Mouse (Mus musculus): ENCODE measurements around the gene Dnajc3. TPM values are rescaled to one million over a fixed set of nuclear protein-coding genes. Genes with fewer than 3 reads are reported as not detected.
A peak's percentile ranks its signal among the peaks of the same experiment; 100 is the strongest.

Dnajc3 gene
- polyA plus RNA-seq, 1 experiment from 2014 or later = 25.3 TPM

DNA sequence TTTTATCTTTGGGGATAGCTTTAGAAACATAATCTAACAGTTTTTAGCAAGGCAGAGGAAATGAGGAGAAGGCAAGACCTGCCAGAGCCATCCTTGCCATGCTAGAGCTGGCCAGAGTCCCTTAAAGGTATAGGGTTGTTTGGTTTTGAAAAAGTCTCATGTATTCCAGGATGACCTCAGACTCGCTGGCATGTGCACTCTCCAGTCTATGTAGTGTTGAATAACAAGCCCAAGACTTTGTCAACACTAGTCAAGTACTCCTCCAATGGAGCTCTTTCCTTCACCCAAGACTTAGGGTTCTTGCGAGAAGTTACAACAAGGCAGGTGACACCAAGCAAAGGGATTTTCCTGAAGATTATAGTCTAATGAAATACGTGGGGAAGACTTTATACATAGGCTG is 9.2 kb upstream of the Dnajc3 start:
- ATAC-seq (ENCODE audit: low FRiP score) (no peak), DNase-seq (ENCODE audit: low spot score) (no peak)
- Histone ChIP-seq H3K4me1 (replicated peaks; ENCODE audit: control insufficient read depth, insufficient read depth, low read length) (peaks cover 15% of the 10 kb centered on the region), H3K9me3 (ENCODE audit: control insufficient read depth, low read length) (no peaks in the 10 kb centered on the region), H3K27me3 (ENCODE audit: control insufficient read depth, insufficient read depth, low read length) (no peaks in the 10 kb centered on the region), H3K4me2 (replicated peaks) (no peak overlapping the region), H3K4me3 (replicated peaks; ENCODE audit: low read length) (no peak overlapping the region), H3K36me3 (replicated peaks; ENCODE audit: control insufficient read depth, insufficient read depth) (no peaks in the 10 kb centered on the region), H3K9ac (no peak overlapping the region), H3K27ac (no peak overlapping the region)
- 78% methylated on average over 3 of the region's 3 CpGs for WGBS

DNA sequence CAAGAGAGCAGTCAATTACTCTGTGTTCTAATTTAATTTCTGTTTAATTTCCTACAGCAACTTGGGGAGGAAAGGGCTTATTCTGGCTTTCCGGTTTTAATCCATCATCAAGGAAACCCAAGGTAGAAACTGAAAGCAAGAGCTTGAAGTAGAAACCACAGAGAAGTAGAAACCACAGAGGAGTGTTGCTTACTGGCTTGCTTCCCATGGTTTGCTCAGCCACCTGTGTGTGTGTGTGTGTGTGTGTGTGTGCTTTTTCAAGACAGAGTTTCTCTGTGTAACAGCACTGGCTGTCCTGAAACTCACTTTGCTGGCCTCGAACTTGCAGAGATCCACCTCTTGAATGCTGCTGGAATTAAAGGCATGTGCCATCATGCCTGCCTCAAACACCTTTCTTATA is 8.0 kb upstream of the Dnajc3 start:
- Histone ChIP-seq H3K4me3 (replicated peaks; ENCODE audit: low read length) (no peak overlapping the region), H3K9ac (no peak overlapping the region), H3K36me3 (replicated peaks; ENCODE audit: control insufficient read depth, insufficient read depth) (no peaks in the 10 kb centered on the region), H3K4me2 (replicated peaks) (no peak overlapping the region), H3K27me3 (ENCODE audit: control insufficient read depth, insufficient read depth, low read length) (no peaks in the 10 kb centered on the region), H3K4me1 (replicated peaks; ENCODE audit: control insufficient read depth, insufficient read depth, low read length) (0 out of 2 replicates have a peak, but pooled peaks cover 7% of the 10 kb centered on the region), H3K9me3 (ENCODE audit: control insufficient read depth, low read length) (no peaks in the 10 kb centered on the region), H3K27ac (no peak overlapping the region)
- WGBS = 88% methylated on average over 2 of the region's 2 CpGs
- DNase-seq (ENCODE audit: low spot score) (no peak), ATAC-seq (ENCODE audit: low FRiP score) (no peak)

DNA sequence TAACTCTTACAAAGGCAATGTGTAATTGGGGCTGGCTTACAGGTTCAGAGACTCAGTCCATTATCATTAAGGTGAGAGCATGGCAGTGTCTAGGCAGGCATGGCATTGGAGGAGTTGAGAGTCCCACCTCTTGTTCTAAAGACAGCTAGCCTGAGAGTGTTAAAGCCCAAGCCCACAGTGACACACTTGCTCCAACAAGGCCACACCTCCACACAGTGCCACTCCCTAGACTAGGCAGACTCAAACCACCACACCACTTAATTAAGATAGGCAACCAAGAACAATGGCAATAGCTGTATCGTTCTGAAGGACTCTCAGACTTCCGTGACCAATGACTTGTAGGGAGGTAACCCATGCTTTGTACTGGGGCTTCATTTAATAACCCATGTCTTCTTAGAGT is 7.0 kb upstream of the Dnajc3 start:
- 76% methylated on average over 2 of the region's 2 CpGs for WGBS

GRCm38 (mm10) chr14:118931181-118931580 is 6.6 kb upstream of the Dnajc3 start:
- no peak overlapping the region for H3K27ac ChIP-seq
- H3K4me2 ChIP-seq (replicated peaks) = no peak overlapping the region
- DNase-seq (ENCODE audit: low spot score) = no peak
- no peak overlapping the region for H3K9ac ChIP-seq
- no peaks in the 10 kb centered on the region for H3K4me1 ChIP-seq (replicated peaks; ENCODE audit: control insufficient read depth, insufficient read depth, low read length)
- WGBS = 74% methylated on average over 2 of the region's 2 CpGs
- no peak overlapping the region for H3K4me3 ChIP-seq (replicated peaks; ENCODE audit: low read length)
- H3K36me3 ChIP-seq (replicated peaks; ENCODE audit: control insufficient read depth, insufficient read depth) = no peaks in the 10 kb centered on the region
- H3K9me3 ChIP-seq (ENCODE audit: control insufficient read depth, low read length) = no peaks in the 10 kb centered on the region
- H3K27me3 ChIP-seq (ENCODE audit: control insufficient read depth, insufficient read depth, low read length) = no peaks in the 10 kb centered on the region
- ATAC-seq (ENCODE audit: low FRiP score) = no peak

More for the DNA sequence above, 7.0 kb upstream of the Dnajc3 start:
- no peak for DNase-seq (ENCODE audit: low spot score)
- Histone ChIP-seq H3K27me3 (ENCODE audit: control insufficient read depth, insufficient read depth, low read length) (no peaks in the 10 kb centered on the region), H3K9me3 (ENCODE audit: control insufficient read depth, low read length) (no peaks in the 10 kb centered on the region), H3K36me3 (replicated peaks; ENCODE audit: control insufficient read depth, insufficient read depth) (no peaks in the 10 kb centered on the region), H3K27ac (no peak overlapping the region), H3K4me3 (replicated peaks; ENCODE audit: low read length) (no peak overlapping the region), H3K4me2 (replicated peaks) (no peak overlapping the region), H3K9ac (no peak overlapping the region), H3K4me1 (replicated peaks; ENCODE audit: control insufficient read depth, insufficient read depth, low read length) (0 out of 2 replicates have a peak, but pooled peaks cover 4% of the 10 kb centered on the region)
- ATAC-seq (ENCODE audit: low FRiP score) = no peak

- 0 out of 2 replicates have a peak, but pooled peaks cover 4% of the 10 kb centered on the region for H3K4me1 ChIP-seq (replicated peaks; ENCODE audit: control insufficient read depth, insufficient read depth, low read length)
- H3K4me2 ChIP-seq (replicated peaks) = no peak overlapping the region
- H3K27ac ChIP-seq = no peak overlapping the region
- H3K4me3 ChIP-seq (replicated peaks; ENCODE audit: low read length) = no peak overlapping the region
- no peaks in the 10 kb centered on the region for H3K36me3 ChIP-seq (replicated peaks; ENCODE audit: control insufficient read depth, insufficient read depth)
- no peak overlapping the region for H3K9ac ChIP-seq
- WGBS = 77% methylated on average over 8 of the region's 8 CpGs
- H3K27me3 ChIP-seq (ENCODE audit: control insufficient read depth, insufficient read depth, low read length) = no peaks in the 10 kb centered on the region
- DNase-seq (ENCODE audit: low spot score) (no peak), ATAC-seq (ENCODE audit: low FRiP score) (no peak)
- no peaks in the 10 kb centered on the region for H3K9me3 ChIP-seq (ENCODE audit: control insufficient read depth, low read length)
Measured at GRCm38 (mm10) chr14:118932956-118933355, 4.8 kb upstream of the Dnajc3 start.

DNA sequence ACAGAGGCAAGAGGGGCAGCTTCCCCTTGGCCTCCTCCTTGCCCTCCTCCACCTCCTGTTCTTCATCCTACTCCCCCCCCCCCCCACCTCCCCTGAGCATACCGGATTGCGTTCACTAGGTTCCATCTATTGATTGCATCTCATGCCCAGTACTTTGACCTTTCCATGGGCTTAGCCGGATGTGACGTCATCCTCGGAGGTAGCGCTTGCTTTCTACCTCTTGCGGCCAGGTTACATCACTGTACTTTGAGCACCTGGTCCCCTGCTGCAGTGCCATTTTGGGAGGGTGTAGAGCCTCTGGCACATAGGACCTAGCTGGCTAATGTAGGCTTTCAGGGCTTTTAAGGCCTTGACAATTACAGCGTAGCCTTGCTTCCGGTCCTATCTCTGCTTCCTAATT is 3.1 kb upstream of the Dnajc3 start:
- no peaks in the 10 kb centered on the region for H3K9me3 ChIP-seq (ENCODE audit: control insufficient read depth, low read length)
- no peaks in the 10 kb centered on the region for H3K27me3 ChIP-seq (ENCODE audit: control insufficient read depth, insufficient read depth, low read length)
- H3K9ac ChIP-seq = no peak overlapping the region
- ATAC-seq (ENCODE audit: low FRiP score) (no peak), DNase-seq (ENCODE audit: low spot score) (no peak)
- no peak overlapping the region for H3K4me2 ChIP-seq (replicated peaks)
- 85% methylated on average over 9 of the region's 9 CpGs for WGBS
- H3K36me3 ChIP-seq (replicated peaks; ENCODE audit: control insufficient read depth, insufficient read depth) = no peaks in the 10 kb centered on the region
- H3K4me3 ChIP-seq (replicated peaks; ENCODE audit: low read length) = no peak overlapping the region
- no peak overlapping the region for H3K27ac ChIP-seq
- peaks cover 15% of the 10 kb centered on the region for H3K4me1 ChIP-seq (replicated peaks; ENCODE audit: control insufficient read depth, insufficient read depth, low read length)

DNA sequence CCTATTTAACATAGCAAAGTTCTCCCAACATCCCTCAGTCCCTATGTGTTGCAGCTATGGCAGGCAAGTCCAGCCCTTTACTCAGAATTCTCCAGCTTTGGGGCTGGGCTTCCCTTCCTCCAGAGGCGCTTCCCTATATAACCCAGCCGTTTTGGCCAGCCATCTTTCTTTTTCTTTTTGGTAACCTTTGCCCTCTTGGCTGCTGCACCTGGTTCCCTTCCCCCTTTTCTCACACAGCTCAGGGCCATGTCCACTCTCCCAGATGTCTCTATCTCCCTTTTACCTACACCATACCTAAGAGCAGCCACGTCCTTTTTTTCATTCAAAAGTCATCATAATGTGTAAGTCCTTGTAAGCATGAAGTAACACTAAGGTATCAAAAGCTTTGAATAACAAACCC is 1.5 kb upstream of the Dnajc3 start:
- no peak overlapping the region for H3K4me2 ChIP-seq (replicated peaks)
- 72% methylated on average over 3 of the region's 3 CpGs for WGBS
- H3K27ac ChIP-seq = no peak overlapping the region
- H3K4me3 ChIP-seq (replicated peaks; ENCODE audit: low read length) = no peak overlapping the region
- H3K36me3 ChIP-seq (replicated peaks; ENCODE audit: control insufficient read depth, insufficient read depth) = no peaks in the 10 kb centered on the region
- ATAC-seq (ENCODE audit: low FRiP score) (no peak), DNase-seq (ENCODE audit: low spot score) (no peak)
- peaks cover 15% of the 10 kb centered on the region for H3K4me1 ChIP-seq (replicated peaks; ENCODE audit: control insufficient read depth, insufficient read depth, low read length)
- no peaks in the 10 kb centered on the region for H3K9me3 ChIP-seq (ENCODE audit: control insufficient read depth, low read length)
- no peaks in the 10 kb centered on the region for H3K27me3 ChIP-seq (ENCODE audit: control insufficient read depth, insufficient read depth, low read length)
- H3K9ac ChIP-seq = no peak overlapping the region

DNA sequence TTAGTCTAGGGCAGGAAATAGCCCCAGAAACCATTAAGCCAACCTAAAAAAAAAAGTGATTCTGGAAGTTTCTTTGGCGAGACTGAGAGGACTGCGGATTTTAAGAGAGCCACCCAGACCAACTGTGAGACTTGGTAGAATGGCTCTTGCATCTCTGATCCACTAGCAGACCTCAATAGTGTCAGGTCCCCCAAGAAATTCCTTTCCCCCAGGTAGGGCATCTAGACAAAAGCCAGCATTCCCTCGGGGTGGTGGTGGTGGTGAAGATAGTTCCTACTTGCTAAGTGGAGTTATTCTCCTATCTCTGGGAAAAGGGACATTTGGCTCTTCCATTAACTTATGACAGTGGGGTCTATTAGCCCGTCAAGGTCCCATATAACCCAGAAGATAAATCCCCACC is 824 bp upstream of the Dnajc3 start:
- ATAC-seq (ENCODE audit: low FRiP score) (peak; percentile 3; the same call in 1 of the 2 replicates), DNase-seq (ENCODE audit: low spot score) (no peak)
- peak overlapping the region; percentile 77 for H3K4me2 ChIP-seq (replicated peaks)
- H3K36me3 ChIP-seq (replicated peaks; ENCODE audit: control insufficient read depth, insufficient read depth) = no peaks in the 10 kb centered on the region
- H3K4me3 ChIP-seq (replicated peaks; ENCODE audit: low read length) = peak overlapping the region; percentile 99
- peaks cover 15% of the 10 kb centered on the region for H3K4me1 ChIP-seq (replicated peaks; ENCODE audit: control insufficient read depth, insufficient read depth, low read length)
- H3K9ac ChIP-seq = peak overlapping the region; percentile 97
- no peaks in the 10 kb centered on the region for H3K27me3 ChIP-seq (ENCODE audit: control insufficient read depth, insufficient read depth, low read length)
- 39% methylated on average over 4 of the region's 4 CpGs for WGBS
- no peaks in the 10 kb centered on the region for H3K9me3 ChIP-seq (ENCODE audit: control insufficient read depth, low read length)
- H3K27ac ChIP-seq = peak overlapping the region; percentile 74

- Histone ChIP-seq H3K27me3 (ENCODE audit: control insufficient read depth, insufficient read depth, low read length) (no peaks in the 10 kb centered on the region), H3K4me1 (replicated peaks; ENCODE audit: control insufficient read depth, insufficient read depth, low read length) (peaks cover 15% of the 10 kb centered on the region), H3K4me3 (replicated peaks; ENCODE audit: low read length) (peak overlapping the region; percentile 99), H3K36me3 (replicated peaks; ENCODE audit: control insufficient read depth, insufficient read depth) (no peaks in the 10 kb centered on the region), H3K9ac (peak overlapping the region; percentile 97), H3K9me3 (ENCODE audit: control insufficient read depth, low read length) (no peaks in the 10 kb centered on the region), H3K27ac (no peak overlapping the region), H3K4me2 (replicated peaks) (peak overlapping the region; percentile 70)
- ATAC-seq (ENCODE audit: low FRiP score) (no peak), DNase-seq (ENCODE audit: low spot score) (no peak)
- under 1% methylated on average over 7 of the region's 7 CpGs for WGBS
Measured at GRCm38 (mm10) chr14:118938551-118938950, 775 bp downstream of the Dnajc3 start.

DNA sequence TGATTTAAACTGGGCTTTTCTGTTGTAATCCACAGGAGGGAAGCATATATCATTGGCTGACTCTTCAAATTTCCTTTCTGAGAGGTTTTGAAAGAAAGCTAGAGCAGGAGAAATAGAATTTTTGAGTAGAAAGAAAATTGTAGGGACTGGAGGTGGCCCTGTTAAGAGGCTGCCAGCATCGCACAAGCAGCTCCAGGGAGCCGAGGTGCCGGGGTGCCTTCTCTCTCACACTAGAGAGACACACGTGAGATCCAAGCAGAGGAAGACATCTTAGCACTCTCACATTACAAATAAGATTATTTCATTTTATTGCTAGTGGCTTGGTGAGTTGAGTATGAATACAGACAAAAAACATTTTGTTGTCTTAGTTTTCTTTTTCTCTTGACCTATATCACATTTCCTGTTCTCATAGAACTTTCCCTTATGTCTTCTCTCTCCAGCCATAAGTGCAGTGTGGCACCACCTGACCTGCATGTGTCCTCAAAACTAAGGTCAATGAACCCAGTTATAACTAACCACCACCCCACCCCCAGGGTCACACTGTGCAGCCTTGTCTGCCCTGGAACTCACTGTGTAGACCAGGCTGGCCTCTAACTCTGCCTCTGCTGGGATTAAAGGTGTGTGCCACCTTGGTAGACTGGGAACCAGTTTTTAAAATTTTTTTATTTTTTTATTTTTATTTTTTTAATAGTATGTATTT is 3.2 kb downstream of the Dnajc3 start:
- H3K4me2 ChIP-seq (replicated peaks) = no peak overlapping the region
- H3K27me3 ChIP-seq (ENCODE audit: control insufficient read depth, insufficient read depth, low read length) = no peaks in the 10 kb centered on the region
- no peaks in the 10 kb centered on the region for H3K36me3 ChIP-seq (replicated peaks; ENCODE audit: control insufficient read depth, insufficient read depth)
- H3K9me3 ChIP-seq (ENCODE audit: control insufficient read depth, low read length) = no peaks in the 10 kb centered on the region
- no peak overlapping the region for H3K4me3 ChIP-seq (replicated peaks; ENCODE audit: low read length)
- no peak overlapping the region for H3K9ac ChIP-seq
- 75% methylated on average over 4 of the region's 4 CpGs for WGBS
- no peak overlapping the region for H3K27ac ChIP-seq
- no peak for DNase-seq (ENCODE audit: low spot score)
- ATAC-seq (ENCODE audit: low FRiP score) = no peak
- peaks cover 15% of the 10 kb centered on the region for H3K4me1 ChIP-seq (replicated peaks; ENCODE audit: control insufficient read depth, insufficient read depth, low read length)

All from hindbrain, embryonic 14.5 days (tissue).